Mouse (Mus musculus) E14TG2a.4 (cell line): ENCODE measurements around the gene Lrrc57.

ENCODE experiments used
- H3K27me3 ChIP-seq: 2 replicates; pipeline ENCODE4 v1.6.1; 2014; ENCODE audit warnings: low read length, control low read depth; ENCODE audit not compliant: insufficient read depth
- H3K36me3 ChIP-seq: 2 replicates; pipeline ENCODE4 v1.6.1; 2014; ENCODE audit warnings: low read length, control low read depth; ENCODE audit not compliant: insufficient read depth
- H3K4me1 ChIP-seq: replicated peaks from 2 replicates; pipeline ENCODE4 v1.6.1; 2014; ENCODE audit warnings: low read depth, low read length, control low read depth
- H3K4me3 ChIP-seq: replicated peaks from 2 replicates; pipeline ENCODE4 v1.5.1; 2014; ENCODE audit warnings: mild to moderate bottlenecking, low read length
- H3K9me3 ChIP-seq: 2 replicates; pipeline ENCODE4 v1.6.1; 2014; ENCODE audit warnings: low read length, control low read depth
- CTCF ChIP-seq: conservative IDR thresholded peaks from 2 replicates; pipeline ENCODE4 v1.5.1; 2014; ENCODE audit warnings: low read length
- NANOG ChIP-seq: IDR thresholded peaks from 2 replicates; pipeline ENCODE4 v1.6.1; 2014; ENCODE audit warnings: borderline replicate concordance, low read length, mixed read lengths
- POU5F1 ChIP-seq: IDR thresholded peaks from 2 replicates; pipeline ENCODE4 v1.6.1; 2014; ENCODE audit warnings: low read length, borderline replicate concordance

The Lrrc57 gene

GRCm38 (mm10) chr2:120608830-120609723, at the start of gene Lrrc57, which contains the start of gene Haus2:
Lrrc57 (minus strand) TSS chr2:120609520.
Haus2 (plus strand) TSS chr2:120609383.
- Histone ChIP-seq H3K4me1 (peaks cover 30% of the 10 kb centered on the region), H3K36me3 (peaks cover 48% of the 10 kb centered on the region), H3K9me3 (no peaks in the 10 kb centered on the region), H3K4me3 (peak within 1 kb of the TSS; percentile 97), H3K27me3 (no peaks in the 10 kb centered on the region)
- TF ChIP-seq CTCF (no peak), POU5F1 (no peak), NANOG (no peak)

- peaks cover 6% of the 10 kb centered on the region; the same call in 1 of the 2 replicates for H3K4me1 ChIP-seq
- no peak overlapping the region for H3K4me3 ChIP-seq
- no peaks in the 10 kb centered on the region for H3K27me3 ChIP-seq
- TF ChIP-seq CTCF (no peak), NANOG (no peak), POU5F1 (no peak)
- H3K36me3 ChIP-seq, result no peaks in the 10 kb centered on the region
- no peaks in the 10 kb centered on the region for H3K9me3 ChIP-seq
These were observed 49.2 kb upstream of the Lrrc57 start for GRCm38 (mm10) chr2:120658486-120658885.

DNA sequence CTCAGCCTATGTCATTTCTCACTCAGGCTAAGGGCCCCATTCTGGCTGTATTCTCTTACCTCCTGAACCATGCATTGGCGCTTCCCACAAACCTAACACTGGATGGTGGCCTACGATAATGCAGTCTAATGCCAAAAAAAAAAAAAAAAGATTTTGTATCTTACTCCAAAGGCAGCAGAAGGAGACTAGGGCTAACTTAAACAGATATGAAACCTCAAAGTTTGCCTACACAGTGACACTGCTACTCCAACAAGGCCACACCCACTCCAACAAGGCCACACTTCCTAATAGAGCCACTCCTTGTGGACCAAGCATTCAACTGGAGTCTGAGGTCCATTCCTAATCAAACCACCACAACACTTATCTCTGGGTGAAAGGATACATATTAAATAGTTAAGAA, 47.4 kb upstream of the Lrrc57 start:
- TF ChIP-seq CTCF (no peak), POU5F1 (no peak), NANOG (no peak)
- Histone ChIP-seq H3K27me3 (no peaks in the 10 kb centered on the region), H3K4me1 (peaks cover 10% of the 10 kb centered on the region), H3K9me3 (no peaks in the 10 kb centered on the region), H3K36me3 (no peaks in the 10 kb centered on the region), H3K4me3 (no peak overlapping the region)

DNA sequence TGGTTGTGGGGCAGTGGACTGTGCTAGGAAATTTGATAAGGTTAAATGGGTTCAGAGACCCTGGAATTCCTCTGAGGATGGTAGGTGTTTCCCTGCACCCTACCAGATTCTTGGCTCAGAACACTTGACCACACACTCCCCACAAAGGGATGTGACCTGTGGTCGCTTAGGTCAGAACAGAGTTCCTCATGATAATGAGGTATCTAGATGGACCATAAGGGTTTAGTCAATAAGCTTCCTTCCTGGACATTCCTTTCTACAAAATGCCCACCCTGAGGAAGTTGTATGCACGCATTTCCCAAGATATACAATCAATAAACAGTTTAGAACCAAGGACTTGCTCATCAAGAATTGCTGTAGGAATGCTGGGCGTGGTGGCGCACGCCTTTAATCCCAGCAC, 46.6 kb upstream of the Lrrc57 start:
- Histone ChIP-seq H3K4me3 (no peak overlapping the region), H3K9me3 (no peaks in the 10 kb centered on the region), H3K27me3 (no peaks in the 10 kb centered on the region), H3K36me3 (no peaks in the 10 kb centered on the region), H3K4me1 (peaks cover 10% of the 10 kb centered on the region)
- no peak for TF ChIP-seq NANOG
- no peak for TF ChIP-seq CTCF
- no peak for TF ChIP-seq POU5F1

DNA sequence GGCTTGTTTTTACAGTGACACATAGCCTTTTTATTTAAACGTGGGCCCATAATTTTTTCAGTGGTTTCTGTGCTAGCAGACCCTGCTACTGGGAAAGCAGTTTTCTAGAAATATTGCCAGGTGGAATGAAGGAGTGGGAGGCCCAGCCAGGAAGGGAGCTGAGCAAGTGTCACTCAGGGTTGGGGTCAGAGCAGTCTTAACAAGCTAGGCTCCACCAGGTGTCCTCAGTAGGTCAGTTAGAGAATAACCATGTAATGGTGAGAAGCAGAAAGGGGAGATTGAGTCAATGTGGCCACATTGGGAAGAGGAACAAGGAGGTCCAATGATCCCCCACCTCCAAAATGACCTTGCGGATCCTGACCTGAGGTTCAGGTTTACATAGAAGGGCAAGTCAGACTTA, 45.4 kb upstream of the Lrrc57 start:
- Histone ChIP-seq H3K27me3 (no peaks in the 10 kb centered on the region), H3K4me3 (no peak overlapping the region), H3K9me3 (no peaks in the 10 kb centered on the region), H3K4me1 (peaks cover 10% of the 10 kb centered on the region), H3K36me3 (no peaks in the 10 kb centered on the region)
- no peak for TF ChIP-seq NANOG
- no peak for TF ChIP-seq POU5F1
- no peak for TF ChIP-seq CTCF

DNA sequence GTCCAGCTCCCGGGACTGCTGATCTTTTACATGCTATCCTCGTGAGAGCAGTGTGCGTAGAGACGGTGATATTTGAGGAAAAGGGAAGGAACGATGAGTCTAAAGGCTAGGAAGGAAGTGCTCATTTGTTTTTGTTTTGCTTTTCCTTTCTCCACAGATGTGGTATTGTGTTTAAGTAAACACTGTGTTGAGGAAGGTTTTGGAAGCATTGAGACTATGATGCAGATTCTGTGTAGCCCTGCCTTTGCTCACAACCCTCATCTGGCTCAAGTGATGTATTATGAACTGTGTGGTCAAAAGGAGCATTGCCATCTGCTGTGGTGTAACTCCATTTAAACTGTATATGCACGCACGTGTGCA, 43.6 kb upstream of the Lrrc57 start:
- Histone ChIP-seq H3K27me3 (no peaks in the 10 kb centered on the region), H3K9me3 (no peaks in the 10 kb centered on the region), H3K36me3 (no peaks in the 10 kb centered on the region), H3K4me1 (peaks cover 10% of the 10 kb centered on the region), H3K4me3 (no peak overlapping the region)
- TF ChIP-seq POU5F1 (no peak), CTCF (no peak), NANOG (no peak)

- no peaks in the 10 kb centered on the region for H3K36me3 ChIP-seq
These were observed 43.1 kb upstream of the Lrrc57 start for GRCm38 (mm10) chr2:120652256-120652924.

DNA sequence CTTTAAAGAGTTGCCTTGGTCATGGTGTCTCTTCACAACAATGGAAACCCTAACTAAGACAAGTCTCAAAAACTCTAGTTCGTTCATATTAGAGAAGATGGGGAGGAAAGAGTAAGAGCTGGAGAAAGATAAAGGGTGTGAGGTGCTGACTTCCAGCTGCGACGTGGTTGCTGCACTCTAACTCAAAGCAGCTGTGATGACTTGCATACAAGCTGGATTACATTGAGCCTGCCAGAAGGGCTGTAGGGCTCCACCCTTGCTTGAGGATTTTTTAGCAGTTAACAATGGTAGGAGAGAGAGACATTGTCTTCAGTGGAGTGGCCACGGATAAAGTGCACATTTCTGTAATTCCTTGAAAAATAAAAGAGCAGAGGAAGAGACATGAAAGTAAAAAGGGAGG, 37.5 kb upstream of the Lrrc57 start:
- TF ChIP-seq CTCF (no peak), NANOG (no peak), POU5F1 (no peak)
- H3K9me3 ChIP-seq, result no peaks in the 10 kb centered on the region
- H3K4me3 ChIP-seq, result no peak overlapping the region
- H3K36me3 ChIP-seq, result no peaks in the 10 kb centered on the region
- no peaks in the 10 kb centered on the region; the same call in 1 of the 2 replicates for H3K4me1 ChIP-seq
- H3K27me3 ChIP-seq, result no peaks in the 10 kb centered on the region

More at GRCm38 (mm10) chr2:120652256-120652924, 43.1 kb upstream of the Lrrc57 start:
- no peaks in the 10 kb centered on the region for H3K27me3 ChIP-seq
- no peak overlapping the region for H3K4me3 ChIP-seq
- TF ChIP-seq NANOG, result no peak
- TF ChIP-seq CTCF, result no peak
- no peak for TF ChIP-seq POU5F1
- H3K4me1 ChIP-seq, result peaks cover 10% of the 10 kb centered on the region
- H3K9me3 ChIP-seq, result no peaks in the 10 kb centered on the region
